Mouse (Mus musculus): ENCODE measurements around the gene St6gal1.

DNA sequence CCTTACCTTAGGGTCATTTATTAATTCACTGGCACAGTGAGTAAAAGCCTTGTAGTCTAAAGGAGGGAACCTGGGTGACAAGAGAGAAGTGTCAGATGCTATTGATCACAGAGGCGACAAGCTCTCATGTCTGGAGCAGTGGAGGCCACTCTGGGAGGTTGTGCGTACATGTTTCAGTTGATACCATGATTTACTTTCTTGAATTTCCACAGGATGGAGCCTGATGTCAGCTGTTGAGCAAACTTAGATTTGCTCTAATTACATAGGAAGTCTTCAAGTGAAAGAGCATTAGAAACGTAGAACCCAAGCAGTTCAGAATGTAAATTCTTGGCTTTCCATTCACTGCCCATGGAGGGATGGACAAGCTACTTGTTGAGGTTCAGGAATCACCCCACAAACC, 5.4 kb downstream of the St6gal1 start:
- TF ChIP-seq CTCF (IDR thresholded peaks at IDR 0.05; ENCODE audit: borderline replicate concordance, extremely low read depth, insufficient read depth, insufficient read length) (no peak), POLR2A (IDR thresholded peaks at IDR 0.05; ENCODE audit: borderline replicate concordance, extremely low read depth, insufficient read depth, insufficient read length, poor library complexity, severe bottlenecking) (no peak)

All from brain, embryonic 14.5 days (tissue).